Mouse (Mus musculus) neural tube, embryonic 14.5 days (tissue): ENCODE results near the gene Kdm4d. TPM values are rescaled to one million over a fixed set of nuclear protein-coding genes. Genes with fewer than 3 reads are reported as not detected.
"Not testable (repeated sequence)": the region's sequence is repeated elsewhere in the genome, so short reads cannot be mapped to it uniquely, and the experiment has no call there.

Experiments
- ATAC-seq: fragments of 200-750 bp; cut with Nextera tagmentation; 2 replicates; pipeline ENCODE4 v1.8.0; 2017; ENCODE audit warnings: low read depth, mild to moderate bottlenecking, moderate TSS enrichment, moderate library complexity
- H3K27ac ChIP-seq: fragments of 300-500 bp; sonication (generic); 2 replicates; pipeline ENCODE4 v1.5.1; 2014; ENCODE audit warnings: low read depth, mild to moderate bottlenecking, control low read depth, low read length, moderate library complexity, mixed read lengths
- H3K27me3 ChIP-seq: fragments of 300-500 bp; sonication (generic); 2 replicates; pipeline ENCODE4 v1.6.1; 2014; ENCODE audit warnings: low read length; ENCODE audit not compliant: control insufficient read depth, insufficient read depth
- H3K36me3 ChIP-seq: fragments of 300-500 bp; sonication (generic); 2 replicates; pipeline ENCODE4 v1.6.1; 2014; ENCODE audit warnings: low read length, mixed read lengths; ENCODE audit not compliant: control insufficient read depth, insufficient read depth
- H3K4me1 ChIP-seq: fragments of 300-500 bp; sonication (generic); 2 replicates; pipeline ENCODE4 v1.6.1; 2014; ENCODE audit warnings: low read length; ENCODE audit not compliant: control insufficient read depth, insufficient read depth
- H3K4me2 ChIP-seq: fragments of 300-500 bp; sonication (generic); 2 replicates; pipeline ENCODE4 v1.6.1; 2014; ENCODE audit warnings: mild to moderate bottlenecking, low read depth, low read length, control low read depth
- H3K4me3 ChIP-seq: fragments of 300-500 bp; sonication (generic); 2 replicates; pipeline ENCODE4 v1.5.1; 2014; ENCODE audit warnings: low read depth, low read length, control low read depth, mixed read lengths
- H3K9ac ChIP-seq: fragments of 300-500 bp; sonication (generic); replicated peaks from 2 replicates; pipeline ENCODE4 v1.6.1; 2014; ENCODE audit warnings: low read depth, mild to moderate bottlenecking, control low read depth, low read length, mixed read lengths
- H3K9me3 ChIP-seq: fragments of 300-500 bp; sonication (generic); 2 replicates; pipeline ENCODE4 v1.6.1; 2016; ENCODE audit warnings: low read length; ENCODE audit not compliant: control insufficient read depth
- WGBS: fragments of 180-500 bp; shearing (Covaris S2); extraction: QIAGEN DNeasy Blood & Tissue Kit; methylation state at CpG from one replicate; pipeline ENCODE4 v1.1.7; 2014; 5-methylcytosine and 5-hydroxymethylcytosine counted together
- polyA plus RNA-seq: library from polyadenylated mRNA; unstranded; fragments of >200 nt; fragmentation: Nextera tagmentation; extraction: Ambion mirVana; gene quantifications from 2 replicates; pipeline ENCODE4 v1.2.1, GENCODE M21; 2014

The Kdm4d gene
- polyA plus RNA-seq, 1 experiment from 2014 or later: 1.2 TPM

DNA sequence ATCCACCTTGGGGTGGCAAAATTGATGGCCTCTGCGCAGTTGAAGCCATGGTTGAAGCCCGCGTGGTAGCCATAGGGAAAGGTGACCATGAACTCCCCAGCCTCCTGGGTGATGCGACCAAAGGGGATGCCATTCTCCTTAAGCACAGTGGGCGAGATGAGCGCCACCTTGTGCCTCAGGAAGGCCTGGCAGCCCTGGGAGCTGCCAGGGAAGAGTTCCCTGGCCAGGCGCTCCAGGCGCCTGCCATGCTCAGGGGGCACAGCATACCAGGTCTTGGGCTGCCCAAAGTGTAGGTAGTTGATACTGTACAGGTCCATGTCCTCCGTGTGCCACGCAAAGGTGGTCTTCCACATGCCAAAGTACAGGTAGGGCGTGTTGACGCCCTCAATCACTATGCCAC lies 36.6 kb downstream of the Kdm4d start:
- not testable (repeated sequence) for H3K4me2 ChIP-seq, H3K36me3 ChIP-seq, H3K9me3 ChIP-seq, H3K4me1 ChIP-seq, H3K27ac ChIP-seq, H3K9ac ChIP-seq, H3K4me3 ChIP-seq, ATAC-seq, H3K27me3 ChIP-seq
- 80% methylated on average over 12 of the region's 12 CpGs for whole genome bisulfite sequencing

- not testable (repeated sequence) for ATAC-seq, H3K9ac ChIP-seq, H3K9me3 ChIP-seq, H3K36me3 ChIP-seq, H3K27ac ChIP-seq, H3K4me3 ChIP-seq, H3K4me1 ChIP-seq, H3K27me3 ChIP-seq, H3K4me2 ChIP-seq
- WGBS: 93% methylated on average over 1 of the region's 1 CpGs
Observed at GRCm38 (mm10) chr9:14462536-14462935, 37.7 kb downstream of the Kdm4d start.

GRCm38 (mm10) chr9:14456320-14456719 lies 44.0 kb downstream of the Kdm4d start:
- no peak overlapping the region for H3K4me3 ChIP-seq
- WGBS: 97% methylated on average over 3 of the region's 3 CpGs
- no peaks in the 10 kb centered on the region for H3K9me3 ChIP-seq
- H3K9ac ChIP-seq: no peak overlapping the region
- H3K27me3 ChIP-seq: no peaks in the 10 kb centered on the region
- H3K36me3 ChIP-seq: no peaks in the 10 kb centered on the region
- no peaks in the 10 kb centered on the region for H3K4me1 ChIP-seq
- no peak overlapping the region for H3K4me2 ChIP-seq
- no peak overlapping the region for H3K27ac ChIP-seq
- ATAC-seq: no peak

DNA sequence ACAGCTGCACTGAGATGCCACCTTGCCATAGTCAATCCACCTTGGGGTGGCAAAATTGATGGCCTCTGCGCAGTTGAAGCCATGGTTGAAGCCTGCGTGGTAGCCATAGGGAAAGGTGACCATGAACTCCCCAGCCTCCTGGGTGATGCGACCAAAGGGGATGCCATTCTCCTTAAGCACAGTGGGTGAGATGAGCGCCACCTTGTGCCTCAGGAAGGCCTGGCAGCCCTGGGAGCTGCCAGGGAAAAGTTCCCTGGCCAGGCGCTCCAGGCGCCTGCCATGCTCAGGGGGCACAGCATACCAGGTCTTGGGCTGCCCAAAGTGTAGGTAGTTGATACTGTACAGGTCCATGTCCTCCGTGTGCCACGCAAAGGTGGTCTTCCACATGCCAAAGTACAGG lies 49.2 kb downstream of the Kdm4d start:
- 69% methylated on average over 8 of the region's 8 CpGs for WGBS
- H3K4me1 ChIP-seq, H3K9me3 ChIP-seq, H3K36me3 ChIP-seq, H3K27ac ChIP-seq, H3K4me3 ChIP-seq, H3K9ac ChIP-seq, H3K27me3 ChIP-seq, ATAC-seq, H3K4me2 ChIP-seq: not testable (repeated sequence)

GRCm38 (mm10) chr9:14447086-14447485 lies 53.2 kb downstream of the Kdm4d start:
- H3K9ac ChIP-seq, H3K4me3 ChIP-seq, H3K9me3 ChIP-seq, H3K4me1 ChIP-seq, H3K27ac ChIP-seq, H3K36me3 ChIP-seq, H3K4me2 ChIP-seq, ATAC-seq, H3K27me3 ChIP-seq: not testable (repeated sequence)
- WGBS: 93% methylated on average over 2 of the region's 2 CpGs

GRCm38 (mm10) chr9:14440347-14440746 lies 59.9 kb downstream of the Kdm4d start:
- Histone ChIP-seq H3K4me3 (no peak overlapping the region), H3K9me3 (no peaks in the 10 kb centered on the region), H3K4me2 (no peak overlapping the region), H3K27me3 (no peaks in the 10 kb centered on the region), H3K4me1 (no peaks in the 10 kb centered on the region), H3K9ac (no peak overlapping the region), H3K36me3 (no peaks in the 10 kb centered on the region), H3K27ac (no peak overlapping the region)
- ATAC-seq: no peak
- 93% methylated on average over 1 of the region's 1 CpGs for WGBS

- no peak overlapping the region for H3K27ac ChIP-seq
- H3K9ac ChIP-seq: no peak overlapping the region
- no peaks in the 10 kb centered on the region for H3K4me1 ChIP-seq
- H3K9me3 ChIP-seq: no peaks in the 10 kb centered on the region
- no peak for ATAC-seq
- no peaks in the 10 kb centered on the region for H3K27me3 ChIP-seq
- 65% methylated on average over 11 of the region's 11 CpGs for WGBS
- H3K36me3 ChIP-seq: no peaks in the 10 kb centered on the region
- no peak overlapping the region for H3K4me2 ChIP-seq
- H3K4me3 ChIP-seq: no peak overlapping the region
Observed at GRCm38 (mm10) chr9:14433252-14433939, 66.9 kb downstream of the Kdm4d start.

Other genes starting within 250 kb of the Kdm4d start
- gene Sesn3, start 225.4 kb downstream of the Kdm4d start, polyA plus RNA-seq: 18.7 and 33.6 TPM in 2 replicates
- gene Endod1, start 119.0 kb downstream of the Kdm4d start, polyA plus RNA-seq: 32.3 and 42.2 TPM in 2 replicates
- gene Cwc15, start 135 bp upstream of the Kdm4d start, polyA plus RNA-seq: 143 and 157 TPM in 2 replicates
- 8.2 and 11.5 TPM in 2 replicates for gene Amotl1, start 144.6 kb upstream of the Kdm4d start, polyA plus RNA-seq
- 0.31 and 0.32 TPM in 2 replicates for gene Piwil4, start 240.3 kb upstream of the Kdm4d start, polyA plus RNA-seq